Mouse (Mus musculus): ENCODE data around the gene Gm20388. TPM values are rescaled to one million over a fixed set of nuclear protein-coding genes. Genes with fewer than 3 reads are reported as not detected.
A peak's percentile ranks its signal among the peaks of the same experiment; 100 is the strongest.

Gene Gm20388
- polyA plus RNA-seq, 1 experiment from 2014 or later: not detected

DNA sequence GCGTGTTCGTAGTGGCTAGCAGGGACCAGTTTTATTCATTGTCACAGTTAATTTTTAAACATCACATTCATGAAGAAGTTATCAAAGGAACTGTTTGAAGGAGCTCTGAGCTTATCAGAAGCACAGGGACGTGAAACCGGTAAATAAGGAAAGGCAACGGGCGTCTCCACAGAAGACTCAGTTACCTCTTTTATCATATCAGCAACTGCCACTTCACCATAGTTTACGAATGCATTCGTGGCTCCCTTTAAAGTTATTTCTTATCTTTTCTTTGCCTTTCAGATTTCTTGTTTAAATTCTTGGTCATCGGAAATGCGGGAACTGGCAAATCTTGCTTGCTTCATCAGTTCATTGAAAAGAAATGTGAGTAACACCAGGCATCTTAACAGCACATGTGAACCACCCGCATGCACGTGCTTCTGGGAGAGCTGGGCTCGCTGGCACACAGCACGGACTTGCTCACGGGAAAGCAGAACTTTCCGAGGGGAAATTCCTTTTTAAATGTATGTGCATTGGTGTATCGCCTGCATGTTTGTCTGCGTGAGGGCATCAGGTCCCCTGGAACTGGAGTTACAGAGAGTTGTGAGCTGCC is 3913.0 kb downstream of the Gm20388 start:
- H3K4me2 ChIP-seq (ENCODE audit: low read depth, severe bottlenecking): no peak overlapping the region
- ATAC-seq (ENCODE audit: insufficient number of reproducible peaks, low FRiP score, low TSS enrichment, low read depth): no peak
- no peak overlapping the region for H3K4me3 ChIP-seq (ENCODE audit: low read depth, low read length)
- no peak overlapping the region for H3K9ac ChIP-seq (ENCODE audit: low read length)
- H3K36me3 ChIP-seq (ENCODE audit: control insufficient read depth, insufficient read depth, low read length): peaks cover 8% of the 10 kb centered on the region; the same call in 1 of the 2 replicates
- no peak overlapping the region for H3K27ac ChIP-seq (replicated peaks; ENCODE audit: low read depth, low read length)
- 95% methylated on average over 18 of the region's 18 CpGs for WGBS
- H3K4me1 ChIP-seq (ENCODE audit: control insufficient read depth, insufficient read depth, low read length): no peaks in the 10 kb centered on the region
- H3K9me3 ChIP-seq (ENCODE audit: control insufficient read depth, low read length): no peaks in the 10 kb centered on the region
- H3K27me3 ChIP-seq (ENCODE audit: control insufficient read depth, insufficient read depth, low read length): no peaks in the 10 kb centered on the region
- no peak for DNase-seq (ENCODE audit: low spot score)

DNA sequence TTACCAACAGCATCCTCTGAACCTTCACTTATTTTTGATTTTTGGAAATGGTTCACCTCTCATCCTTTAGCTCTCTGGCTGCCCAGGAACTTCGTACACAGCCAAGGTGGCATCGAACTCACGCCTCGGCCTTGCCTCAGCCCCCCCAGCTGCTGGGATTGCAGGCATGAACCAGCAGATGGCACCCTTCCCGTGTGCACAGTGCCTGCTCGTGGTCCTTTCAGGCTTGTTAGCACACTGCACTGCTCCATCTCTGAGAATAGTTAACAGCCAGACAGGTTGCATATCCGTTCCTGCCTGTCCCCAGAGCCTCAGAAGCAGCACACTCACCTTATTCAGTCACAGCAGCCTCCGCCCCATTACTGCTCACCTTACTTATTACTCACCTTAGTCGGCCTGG is 3915.4 kb downstream of the Gm20388 start:
- Histone ChIP-seq H3K4me3 (ENCODE audit: low read depth, low read length) (no peak overlapping the region), H3K36me3 (ENCODE audit: control insufficient read depth, insufficient read depth, low read length) (peaks cover 13% of the 10 kb centered on the region; the same call in 1 of the 2 replicates), H3K4me1 (ENCODE audit: control insufficient read depth, insufficient read depth, low read length) (no peaks in the 10 kb centered on the region), H3K27me3 (ENCODE audit: control insufficient read depth, insufficient read depth, low read length) (no peaks in the 10 kb centered on the region), H3K9ac (ENCODE audit: low read length) (no peak overlapping the region), H3K9me3 (ENCODE audit: control insufficient read depth, low read length) (no peaks in the 10 kb centered on the region), H3K4me2 (ENCODE audit: low read depth, severe bottlenecking) (no peak overlapping the region), H3K27ac (replicated peaks; ENCODE audit: low read depth, low read length) (no peak overlapping the region)
- 66% methylated on average over 9 of the region's 9 CpGs for WGBS
- peak; percentile 47 for DNase-seq (ENCODE audit: low spot score)
- ATAC-seq (ENCODE audit: insufficient number of reproducible peaks, low FRiP score, low TSS enrichment, low read depth): no peak

DNA sequence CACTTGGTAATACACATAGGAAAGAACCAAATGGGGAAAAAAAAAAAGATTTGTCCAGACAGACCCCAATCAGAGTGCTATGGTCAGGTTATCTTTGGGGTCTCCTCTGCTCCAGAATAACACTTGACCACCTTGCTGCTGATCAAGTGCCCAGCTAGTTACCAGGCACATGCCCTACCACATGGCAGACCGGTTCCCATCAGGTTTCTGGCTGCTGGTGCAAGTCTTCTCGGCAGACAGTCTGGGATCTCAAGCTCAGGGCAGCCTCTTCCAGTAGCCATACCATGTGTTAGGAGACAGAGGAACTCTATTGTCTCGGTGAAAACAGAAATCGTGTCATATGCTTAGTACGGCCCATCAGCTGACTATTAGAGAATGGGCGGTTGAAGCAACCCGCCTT is 3916.1 kb downstream of the Gm20388 start:
- Histone ChIP-seq H3K9ac (ENCODE audit: low read length) (no peak overlapping the region), H3K4me3 (ENCODE audit: low read depth, low read length) (no peak overlapping the region), H3K27me3 (ENCODE audit: control insufficient read depth, insufficient read depth, low read length) (no peaks in the 10 kb centered on the region), H3K36me3 (ENCODE audit: control insufficient read depth, insufficient read depth, low read length) (peaks cover 13% of the 10 kb centered on the region; the same call in 1 of the 2 replicates), H3K4me2 (ENCODE audit: low read depth, severe bottlenecking) (no peak overlapping the region), H3K27ac (replicated peaks; ENCODE audit: low read depth, low read length) (no peak overlapping the region), H3K9me3 (ENCODE audit: control insufficient read depth, low read length) (no peaks in the 10 kb centered on the region), H3K4me1 (ENCODE audit: control insufficient read depth, insufficient read depth, low read length) (no peaks in the 10 kb centered on the region)
- DNase-seq (ENCODE audit: low spot score): no peak
- WGBS: 90% methylated on average over 7 of the region's 7 CpGs
- ATAC-seq (ENCODE audit: insufficient number of reproducible peaks, low FRiP score, low TSS enrichment, low read depth): no peak

DNA sequence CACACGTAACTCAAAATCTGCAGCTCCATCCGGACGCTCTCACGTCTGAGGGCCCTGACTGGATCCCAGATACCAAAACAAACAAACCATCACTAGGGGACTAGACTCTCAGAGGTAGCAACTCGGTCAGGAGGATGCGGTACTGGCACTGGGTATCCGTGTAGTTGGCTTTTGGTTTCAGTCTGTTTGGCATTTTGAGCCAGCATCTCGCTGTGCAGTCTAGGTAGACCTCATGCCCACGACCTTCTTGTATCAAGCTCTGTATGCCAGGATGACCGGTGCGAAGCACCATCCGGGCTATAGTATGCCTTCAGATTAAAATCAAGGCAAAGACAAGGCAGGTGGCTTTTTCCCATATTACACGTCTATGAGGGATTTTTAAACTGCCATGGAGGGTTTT is 3916.9 kb downstream of the Gm20388 start:
- Histone ChIP-seq H3K27ac (replicated peaks; ENCODE audit: low read depth, low read length) (no peak overlapping the region), H3K27me3 (ENCODE audit: control insufficient read depth, insufficient read depth, low read length) (no peaks in the 10 kb centered on the region), H3K36me3 (ENCODE audit: control insufficient read depth, insufficient read depth, low read length) (peaks cover 14% of the 10 kb centered on the region; the same call in 1 of the 2 replicates), H3K9ac (ENCODE audit: low read length) (no peak overlapping the region), H3K4me3 (ENCODE audit: low read depth, low read length) (no peak overlapping the region), H3K9me3 (ENCODE audit: control insufficient read depth, low read length) (no peaks in the 10 kb centered on the region), H3K4me1 (ENCODE audit: control insufficient read depth, insufficient read depth, low read length) (no peaks in the 10 kb centered on the region), H3K4me2 (ENCODE audit: low read depth, severe bottlenecking) (no peak overlapping the region)
- WGBS: 93% methylated on average over 13 of the region's 13 CpGs
- ATAC-seq (ENCODE audit: insufficient number of reproducible peaks, low FRiP score, low TSS enrichment, low read depth): no peak
- DNase-seq (ENCODE audit: low spot score): no peak

DNA sequence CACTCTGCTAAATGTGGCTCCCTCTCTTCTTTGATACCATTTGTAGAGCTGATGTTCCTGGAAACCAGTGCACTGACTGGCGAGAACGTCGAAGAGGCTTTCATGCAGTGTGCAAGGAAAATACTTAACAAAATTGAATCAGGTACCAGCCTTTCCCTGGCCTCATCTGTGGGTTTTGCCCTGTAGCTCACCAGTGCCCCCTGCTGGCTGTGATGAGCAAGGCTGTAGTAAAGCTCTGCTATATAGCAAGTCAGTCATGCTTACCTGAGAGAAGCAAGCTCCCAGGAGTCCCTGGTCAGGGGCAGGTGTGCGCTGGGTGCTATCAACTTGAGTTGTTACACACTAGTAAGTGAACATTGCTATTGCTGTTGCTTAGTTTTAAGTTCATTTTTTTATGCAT is 3922.1 kb downstream of the Gm20388 start:
- no peak for ATAC-seq (ENCODE audit: insufficient number of reproducible peaks, low FRiP score, low TSS enrichment, low read depth)

DNA sequence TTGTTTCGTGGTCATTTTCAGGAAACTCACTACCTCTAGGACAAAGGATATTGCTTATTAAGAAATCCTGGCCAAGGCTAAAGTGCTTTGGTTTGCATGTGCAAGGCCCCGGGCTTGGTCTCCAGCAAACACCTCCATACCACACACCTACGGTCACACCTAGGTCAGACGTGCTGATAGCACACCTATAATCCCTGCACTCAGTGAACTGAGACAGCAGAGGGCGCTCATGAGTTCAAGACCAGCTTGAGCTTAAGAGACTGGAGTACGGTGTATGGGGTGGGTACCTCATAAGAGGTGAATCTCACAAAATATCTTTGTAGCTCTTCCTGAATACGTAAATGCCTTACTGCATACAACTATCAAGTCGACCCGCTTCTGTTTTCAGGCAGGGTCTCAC is 3924.8 kb downstream of the Gm20388 start:
- DNase-seq (ENCODE audit: low spot score): peak; percentile 75
- 56% methylated on average over 9 of the region's 9 CpGs for WGBS
- ATAC-seq (ENCODE audit: insufficient number of reproducible peaks, low FRiP score, low TSS enrichment, low read depth): no peak

More for the DNA sequence above, 3922.1 kb downstream of the Gm20388 start:
- WGBS: 97% methylated on average over 4 of the region's 4 CpGs
- no peak overlapping the region for H3K4me3 ChIP-seq (ENCODE audit: low read depth, low read length)
- H3K9me3 ChIP-seq (ENCODE audit: control insufficient read depth, low read length): no peaks in the 10 kb centered on the region
- no peaks in the 10 kb centered on the region for H3K27me3 ChIP-seq (ENCODE audit: control insufficient read depth, insufficient read depth, low read length)
- peaks cover 24% of the 10 kb centered on the region for H3K36me3 ChIP-seq (ENCODE audit: control insufficient read depth, insufficient read depth, low read length)
- H3K4me1 ChIP-seq (ENCODE audit: control insufficient read depth, insufficient read depth, low read length): no peaks in the 10 kb centered on the region
- no peak overlapping the region for H3K9ac ChIP-seq (ENCODE audit: low read length)
- H3K27ac ChIP-seq (replicated peaks; ENCODE audit: low read depth, low read length): no peak overlapping the region
- H3K4me2 ChIP-seq (ENCODE audit: low read depth, severe bottlenecking): no peak overlapping the region
- peak; percentile 38 for DNase-seq (ENCODE audit: low spot score)

DNA sequence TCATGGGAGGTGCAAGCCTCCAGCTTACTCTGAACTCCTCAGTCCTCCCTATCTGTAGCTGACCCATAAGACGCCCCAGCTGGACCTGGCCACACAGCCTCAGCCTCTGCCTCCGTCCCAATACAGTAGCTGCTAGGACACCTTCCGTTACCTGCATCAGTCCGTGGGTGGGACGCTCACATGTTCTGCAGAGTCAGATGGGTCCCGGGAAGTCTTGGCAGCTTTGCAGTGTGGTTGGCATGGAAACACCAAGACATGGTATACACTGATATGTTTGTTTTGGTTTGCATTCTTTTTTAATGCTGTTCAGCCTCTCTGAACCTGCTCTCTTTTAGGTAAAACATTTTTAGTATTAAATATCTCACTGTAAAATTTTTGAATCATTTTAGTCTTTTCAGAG is 3925.7 kb downstream of the Gm20388 start:
- ATAC-seq (ENCODE audit: insufficient number of reproducible peaks, low FRiP score, low TSS enrichment, low read depth) (no peak), DNase-seq (ENCODE audit: low spot score) (no peak)
- Histone ChIP-seq H3K4me3 (ENCODE audit: low read depth, low read length) (no peak overlapping the region), H3K4me2 (ENCODE audit: low read depth, severe bottlenecking) (no peak overlapping the region), H3K4me1 (ENCODE audit: control insufficient read depth, insufficient read depth, low read length) (no peaks in the 10 kb centered on the region), H3K9ac (ENCODE audit: low read length) (no peak overlapping the region), H3K36me3 (ENCODE audit: control insufficient read depth, insufficient read depth, low read length) (peaks cover 17% of the 10 kb centered on the region), H3K27ac (replicated peaks; ENCODE audit: low read depth, low read length) (no peak overlapping the region), H3K27me3 (ENCODE audit: control insufficient read depth, insufficient read depth, low read length) (no peaks in the 10 kb centered on the region), H3K9me3 (ENCODE audit: control insufficient read depth, low read length) (no peaks in the 10 kb centered on the region)
- 90% methylated on average over 6 of the region's 6 CpGs for WGBS

More for the DNA sequence above, 3924.8 kb downstream of the Gm20388 start:
- H3K4me1 ChIP-seq (ENCODE audit: control insufficient read depth, insufficient read depth, low read length): no peaks in the 10 kb centered on the region
- no peak overlapping the region for H3K27ac ChIP-seq (replicated peaks; ENCODE audit: low read depth, low read length)
- no peak overlapping the region for H3K4me2 ChIP-seq (ENCODE audit: low read depth, severe bottlenecking)
- H3K9me3 ChIP-seq (ENCODE audit: control insufficient read depth, low read length): no peaks in the 10 kb centered on the region
- peaks cover 17% of the 10 kb centered on the region for H3K36me3 ChIP-seq (ENCODE audit: control insufficient read depth, insufficient read depth, low read length)
- no peaks in the 10 kb centered on the region for H3K27me3 ChIP-seq (ENCODE audit: control insufficient read depth, insufficient read depth, low read length)
- no peak overlapping the region for H3K9ac ChIP-seq (ENCODE audit: low read length)
- H3K4me3 ChIP-seq (ENCODE audit: low read depth, low read length): no peak overlapping the region

DNA sequence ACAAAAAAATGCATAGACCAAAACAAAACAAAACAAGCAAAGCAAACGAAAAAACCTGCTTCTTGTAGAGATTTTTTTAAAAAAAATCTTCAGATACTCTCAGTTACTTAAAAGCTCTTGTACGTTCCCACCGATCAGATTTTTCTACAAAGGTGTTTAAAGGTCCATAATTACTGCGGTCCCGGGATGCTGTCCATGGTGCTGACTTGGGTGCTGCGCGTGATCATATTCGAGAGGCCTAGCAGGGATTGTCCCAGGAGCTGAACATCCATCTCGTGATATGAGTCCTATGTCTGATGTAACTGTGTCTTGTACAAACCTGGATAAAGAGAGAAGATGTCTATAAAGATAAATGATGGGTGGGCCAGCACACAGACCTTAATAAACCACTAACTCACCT is 3927.9 kb downstream of the Gm20388 start:
- DNase-seq (ENCODE audit: low spot score) (peak; percentile 70), ATAC-seq (ENCODE audit: insufficient number of reproducible peaks, low FRiP score, low TSS enrichment, low read depth) (no peak)
- H3K9me3 ChIP-seq (ENCODE audit: control insufficient read depth, low read length): no peaks in the 10 kb centered on the region
- peaks cover 6% of the 10 kb centered on the region for H3K36me3 ChIP-seq (ENCODE audit: control insufficient read depth, insufficient read depth, low read length)
- no peak overlapping the region for H3K4me3 ChIP-seq (ENCODE audit: low read depth, low read length)
- no peak overlapping the region for H3K9ac ChIP-seq (ENCODE audit: low read length)
- no peak overlapping the region for H3K4me2 ChIP-seq (ENCODE audit: low read depth, severe bottlenecking)
- H3K4me1 ChIP-seq (ENCODE audit: control insufficient read depth, insufficient read depth, low read length): no peaks in the 10 kb centered on the region
- H3K27me3 ChIP-seq (ENCODE audit: control insufficient read depth, insufficient read depth, low read length): no peaks in the 10 kb centered on the region
- H3K27ac ChIP-seq (replicated peaks; ENCODE audit: low read depth, low read length): no peak overlapping the region
- 64% methylated on average over 9 of the region's 9 CpGs for WGBS
